Mouse (Mus musculus): Measurements from ENCODE around the gene Tbc1d2b. TPM values are rescaled to one million over a fixed set of nuclear protein-coding genes. Genes with fewer than 3 reads are reported as not detected.

The Tbc1d2b gene
- polyA plus RNA-seq, 1 experiment from 2014 or later, result 5.1 TPM

GRCm38 (mm10) chr9:90250141-90250775 is 20.3 kb downstream of the Tbc1d2b start:
- no peak for ATAC-seq
- WGBS, result 91% methylated on average over 5 of the region's 5 CpGs
- Histone ChIP-seq H3K4me2 (ENCODE audit: low read length) (no peak overlapping the region), H3K36me3 (ENCODE audit: control insufficient read depth, insufficient read depth, low read length) (no peaks in the 10 kb centered on the region), H3K9ac (ENCODE audit: low read depth, low read length) (no peak overlapping the region), H3K27me3 (replicated peaks; ENCODE audit: control insufficient read depth, insufficient read depth, low read length) (no peaks in the 10 kb centered on the region), H3K4me3 (ENCODE audit: low read length) (no peak overlapping the region), H3K9me3 (ENCODE audit: control insufficient read depth, low read length) (no peaks in the 10 kb centered on the region), H3K27ac (ENCODE audit: low read depth, low read length) (no peak overlapping the region), H3K4me1 (ENCODE audit: control insufficient read depth, insufficient read depth, low read depth, low read length) (no peaks in the 10 kb centered on the region)

GRCm38 (mm10) chr9:90249036-90249435 is 21.6 kb downstream of the Tbc1d2b start:
- H3K4me3 ChIP-seq (ENCODE audit: low read length), result no peak overlapping the region
- H3K9me3 ChIP-seq (ENCODE audit: control insufficient read depth, low read length), result no peaks in the 10 kb centered on the region
- H3K36me3 ChIP-seq (ENCODE audit: control insufficient read depth, insufficient read depth, low read length), result no peaks in the 10 kb centered on the region
- H3K4me2 ChIP-seq (ENCODE audit: low read length), result no peak overlapping the region
- WGBS, result 94% methylated on average over 2 of the region's 2 CpGs
- no peaks in the 10 kb centered on the region for H3K4me1 ChIP-seq (ENCODE audit: control insufficient read depth, insufficient read depth, low read depth, low read length)
- no peaks in the 10 kb centered on the region for H3K27me3 ChIP-seq (replicated peaks; ENCODE audit: control insufficient read depth, insufficient read depth, low read length)
- no peak for ATAC-seq
- no peak overlapping the region for H3K27ac ChIP-seq (ENCODE audit: low read depth, low read length)
- no peak overlapping the region for H3K9ac ChIP-seq (ENCODE audit: low read depth, low read length)

GRCm38 (mm10) chr9:90248326-90248725 is 22.3 kb downstream of the Tbc1d2b start:
- no peak overlapping the region for H3K4me2 ChIP-seq (ENCODE audit: low read length)
- H3K27me3 ChIP-seq (replicated peaks; ENCODE audit: control insufficient read depth, insufficient read depth, low read length), result no peaks in the 10 kb centered on the region
- 89% methylated on average over 7 of the region's 7 CpGs for WGBS
- H3K27ac ChIP-seq (ENCODE audit: low read depth, low read length), result no peak overlapping the region
- no peaks in the 10 kb centered on the region for H3K9me3 ChIP-seq (ENCODE audit: control insufficient read depth, low read length)
- ATAC-seq, result no peak
- H3K4me1 ChIP-seq (ENCODE audit: control insufficient read depth, insufficient read depth, low read depth, low read length), result no peaks in the 10 kb centered on the region
- H3K36me3 ChIP-seq (ENCODE audit: control insufficient read depth, insufficient read depth, low read length), result no peaks in the 10 kb centered on the region
- H3K4me3 ChIP-seq (ENCODE audit: low read length), result no peak overlapping the region
- H3K9ac ChIP-seq (ENCODE audit: low read depth, low read length), result no peak overlapping the region

- Histone ChIP-seq H3K4me2 (ENCODE audit: low read length) (no peak overlapping the region), H3K36me3 (ENCODE audit: control insufficient read depth, insufficient read depth, low read length) (no peaks in the 10 kb centered on the region), H3K27ac (ENCODE audit: low read depth, low read length) (no peak overlapping the region), H3K9ac (ENCODE audit: low read depth, low read length) (no peak overlapping the region), H3K9me3 (ENCODE audit: control insufficient read depth, low read length) (no peaks in the 10 kb centered on the region), H3K4me3 (ENCODE audit: low read length) (no peak overlapping the region), H3K4me1 (ENCODE audit: control insufficient read depth, insufficient read depth, low read depth, low read length) (no peaks in the 10 kb centered on the region), H3K27me3 (replicated peaks; ENCODE audit: control insufficient read depth, insufficient read depth, low read length) (no peaks in the 10 kb centered on the region)
- 80% methylated on average over 7 of the region's 7 CpGs for WGBS
- ATAC-seq, result no peak
Measured at GRCm38 (mm10) chr9:90247316-90247715, 23.3 kb downstream of the Tbc1d2b start.

- no peaks in the 10 kb centered on the region for H3K27me3 ChIP-seq (replicated peaks; ENCODE audit: control insufficient read depth, insufficient read depth, low read length)
- no peaks in the 10 kb centered on the region for H3K36me3 ChIP-seq (ENCODE audit: control insufficient read depth, insufficient read depth, low read length)
- H3K4me3 ChIP-seq (ENCODE audit: low read length), result no peak overlapping the region
- H3K4me1 ChIP-seq (ENCODE audit: control insufficient read depth, insufficient read depth, low read depth, low read length), result no peaks in the 10 kb centered on the region
- no peaks in the 10 kb centered on the region for H3K9me3 ChIP-seq (ENCODE audit: control insufficient read depth, low read length)
- no peak for ATAC-seq
- H3K4me2 ChIP-seq (ENCODE audit: low read length), result no peak overlapping the region
- 91% methylated on average over 5 of the region's 5 CpGs for WGBS
- H3K27ac ChIP-seq (ENCODE audit: low read depth, low read length), result no peak overlapping the region
- H3K9ac ChIP-seq (ENCODE audit: low read depth, low read length), result no peak overlapping the region
Measured at GRCm38 (mm10) chr9:90245781-90246180, 24.8 kb downstream of the Tbc1d2b start.

- Histone ChIP-seq H3K4me3 (ENCODE audit: low read length) (no peak overlapping the region), H3K36me3 (ENCODE audit: control insufficient read depth, insufficient read depth, low read length) (peaks cover under 1% of the 10 kb centered on the region; the same call in 1 of the 2 replicates), H3K9me3 (ENCODE audit: control insufficient read depth, low read length) (no peaks in the 10 kb centered on the region), H3K4me2 (ENCODE audit: low read length) (no peak overlapping the region), H3K27ac (ENCODE audit: low read depth, low read length) (no peak overlapping the region), H3K4me1 (ENCODE audit: control insufficient read depth, insufficient read depth, low read depth, low read length) (no peaks in the 10 kb centered on the region), H3K27me3 (replicated peaks; ENCODE audit: control insufficient read depth, insufficient read depth, low read length) (no peaks in the 10 kb centered on the region), H3K9ac (ENCODE audit: low read depth, low read length) (no peak overlapping the region)
- ATAC-seq, result no peak
- WGBS, result 91% methylated on average over 6 of the region's 6 CpGs
Measured at GRCm38 (mm10) chr9:90245206-90245605, 25.4 kb downstream of the Tbc1d2b start.

GRCm38 (mm10) chr9:90244301-90245151 is 26.1 kb downstream of the Tbc1d2b start:
- Histone ChIP-seq H3K36me3 (ENCODE audit: control insufficient read depth, insufficient read depth, low read length) (peaks cover 6% of the 10 kb centered on the region), H3K4me1 (ENCODE audit: control insufficient read depth, insufficient read depth, low read depth, low read length) (no peaks in the 10 kb centered on the region), H3K27me3 (replicated peaks; ENCODE audit: control insufficient read depth, insufficient read depth, low read length) (no peaks in the 10 kb centered on the region), H3K4me2 (ENCODE audit: low read length) (no peak overlapping the region), H3K27ac (ENCODE audit: low read depth, low read length) (no peak overlapping the region), H3K4me3 (ENCODE audit: low read length) (no peak overlapping the region), H3K9ac (ENCODE audit: low read depth, low read length) (no peak overlapping the region), H3K9me3 (ENCODE audit: control insufficient read depth, low read length) (no peaks in the 10 kb centered on the region)
- no peak for ATAC-seq
- WGBS, result 89% methylated on average over 15 of the region's 15 CpGs

- Histone ChIP-seq H3K9me3 (ENCODE audit: control insufficient read depth, low read length) (no peaks in the 10 kb centered on the region), H3K4me2 (ENCODE audit: low read length) (no peak overlapping the region), H3K4me3 (ENCODE audit: low read length) (no peak overlapping the region), H3K9ac (ENCODE audit: low read depth, low read length) (no peak overlapping the region), H3K36me3 (ENCODE audit: control insufficient read depth, insufficient read depth, low read length) (peaks cover 7% of the 10 kb centered on the region), H3K27ac (ENCODE audit: low read depth, low read length) (no peak overlapping the region), H3K27me3 (replicated peaks; ENCODE audit: control insufficient read depth, insufficient read depth, low read length) (no peaks in the 10 kb centered on the region), H3K4me1 (ENCODE audit: control insufficient read depth, insufficient read depth, low read depth, low read length) (no peaks in the 10 kb centered on the region)
- 0 out of 2 replicates have a peak, but pooled peaks have one; percentile 4 for ATAC-seq
- WGBS, result 88% methylated on average over 7 of the region's 7 CpGs
Measured at GRCm38 (mm10) chr9:90242855-90243254, 27.7 kb downstream of the Tbc1d2b start.

- no peak overlapping the region for H3K4me2 ChIP-seq (ENCODE audit: low read length)
- no peaks in the 10 kb centered on the region for H3K4me1 ChIP-seq (ENCODE audit: control insufficient read depth, insufficient read depth, low read depth, low read length)
- ATAC-seq, result no peak
- WGBS, result 69% methylated on average over 6 of the region's 6 CpGs
- H3K36me3 ChIP-seq (ENCODE audit: control insufficient read depth, insufficient read depth, low read length), result peaks cover 7% of the 10 kb centered on the region
- no peaks in the 10 kb centered on the region for H3K27me3 ChIP-seq (replicated peaks; ENCODE audit: control insufficient read depth, insufficient read depth, low read length)
- no peak overlapping the region for H3K27ac ChIP-seq (ENCODE audit: low read depth, low read length)
- no peaks in the 10 kb centered on the region for H3K9me3 ChIP-seq (ENCODE audit: control insufficient read depth, low read length)
- no peak overlapping the region for H3K4me3 ChIP-seq (ENCODE audit: low read length)
- no peak overlapping the region for H3K9ac ChIP-seq (ENCODE audit: low read depth, low read length)
Measured at GRCm38 (mm10) chr9:90242291-90242690, 28.3 kb downstream of the Tbc1d2b start.
